Mouse (Mus musculus) ovary, adult 2 months (tissue): Measurements from ENCODE around the gene Vmn2r88. TPM values are rescaled to one million over a fixed set of nuclear protein-coding genes. Genes with fewer than 3 reads are reported as not detected.

ENCODE experiments used
- polyA plus RNA-seq: library from polyadenylated mRNA; depleted of rRNA; stranded (reverse); fragments of >200 nt; gene quantifications from 2 replicates; pipeline ENCODE4 v1.2.3, GENCODE M21; 2012; rRNA removed

The Vmn2r88 gene
- not detected in 2 replicates for polyA plus RNA-seq

GRCm38 (mm10) chr14:51410520-51410919 lies at the start of gene Vmn2r88:
Gene Vmn2r88 (plus strand): TSS chr14:51410820.

GRCm38 (mm10) chr14:51361456-51361855 lies 49.2 kb upstream of the Vmn2r88 start, which contains the start of gene Gm7247:
Gene Gm7247 (plus strand): TSS chr14:51361756.

GRCm38 (mm10) chr14:51451557-51451956 lies 40.9 kb downstream of the Vmn2r88 start, which contains the start of gene Vmn2r89:
Gene Vmn2r89 (plus strand): TSS chr14:51451857.

Other genes starting within 250 kb of the Vmn2r88 start
- gene Rnase2b, start 248.6 kb upstream of the Vmn2r88 start, polyA plus RNA-seq = not detected in 2 replicates
- gene Ang2, start 211.7 kb upstream of the Vmn2r88 start, polyA plus RNA-seq = not detected in 2 replicates
- gene Ear14, start 207.4 kb upstream of the Vmn2r88 start, polyA plus RNA-seq = not detected in 2 replicates
- gene Rnase2a, start 154.7 kb upstream of the Vmn2r88 start, polyA plus RNA-seq = not detected in 2 replicates
- gene Gm7247, start 49.1 kb upstream of the Vmn2r88 start, polyA plus RNA-seq = not detected in 2 replicates
- not detected in 2 replicates for gene Vmn2r89, start 41.0 kb downstream of the Vmn2r88 start, polyA plus RNA-seq
- gene Gm5622, start 142.0 kb downstream of the Vmn2r88 start, polyA plus RNA-seq = not detected in 2 replicates
- gene Gm17175, start 163.2 kb downstream of the Vmn2r88 start, polyA plus RNA-seq = not detected in 2 replicates
- not detected in 2 replicates for gene Gm17174, start 181.3 kb downstream of the Vmn2r88 start, polyA plus RNA-seq
- gene Gm17078, start 200.5 kb downstream of the Vmn2r88 start, polyA plus RNA-seq = not detected in 2 replicates
- gene Gm4181, start 224.8 kb downstream of the Vmn2r88 start, polyA plus RNA-seq = not detected in 2 replicates